Mouse (Mus musculus) olfactory bulb, adult 2 months (tissue): ENCODE results near the gene Znhit1. TPM values are rescaled to one million over a fixed set of nuclear protein-coding genes. Genes with fewer than 3 reads are reported as not detected.

ENCODE experiments used
- H3K27ac ChIP-seq: fragments of 200-500 bp; 2 replicates; pipeline ENCODE4 v1.5.1; 2012; ENCODE audit warnings: low read depth, low read length; ENCODE audit not compliant: insufficient read depth
- H3K4me1 ChIP-seq: fragments of 200-500 bp; 2 replicates; pipeline ENCODE4 v1.6.1; 2012; ENCODE audit warnings: low read length; ENCODE audit not compliant: control insufficient read depth, insufficient read depth
- H3K4me3 ChIP-seq: fragments of 200-500 bp; 2 replicates; pipeline ENCODE4 v1.5.1; 2012; ENCODE audit warnings: mild to moderate bottlenecking, low read depth, low read length, moderate library complexity; ENCODE audit not compliant: insufficient read depth
- CTCF ChIP-seq: fragments of 200-500 bp; IDR thresholded peaks from 2 replicates; pipeline ENCODE4 v1.5.1; 2012; ENCODE audit warnings: low read depth, mild to moderate bottlenecking, low read length, moderate library complexity; ENCODE audit not compliant: insufficient read depth
- POLR2A ChIP-seq: fragments of 200-500 bp; IDR thresholded peaks from 2 replicates; pipeline ENCODE4 v1.6.1; 2012; ENCODE audit warnings: mild to moderate bottlenecking, low read depth, low read length, moderate library complexity; ENCODE audit not compliant: insufficient read depth
- WGBS: fragments of 180-500 bp; shearing (Covaris S2); methylation state at CpG from one replicate; pipeline ENCODE4 v1.1.7; 2018; 5-methylcytosine and 5-hydroxymethylcytosine counted together
- polyA plus RNA-seq: library from polyadenylated mRNA; stranded (reverse); fragments of >200 nt; gene quantifications from 2 replicates; pipeline ENCODE4 v1.2.4, GENCODE M21; 2012; ENCODE audit warnings: low replicate concordance; ENCODE audit not compliant: missing spikeins, insufficient read depth, insufficient read length

Znhit1 gene
- polyA plus RNA-seq, 1 experiment = not detected

GRCm38 (mm10) chr5:136962501-136962900 is 25.3 kb downstream of the Znhit1 start:
- TF ChIP-seq POLR2A = no peak
- peak; percentile 94 for TF ChIP-seq CTCF
- Histone ChIP-seq H3K4me1 (peaks cover 15% of the 10 kb centered on the region; the same call in 1 of the 2 replicates), H3K4me3 (peak overlapping the region; percentile 85), H3K27ac (peak overlapping the region; percentile 82)
- WGBS = under 1% methylated on average over 10 of the region's 10 CpGs

- Histone ChIP-seq H3K4me3 (peak overlapping the region; percentile 85), H3K4me1 (peaks cover 15% of the 10 kb centered on the region; the same call in 1 of the 2 replicates), H3K27ac (peak overlapping the region; percentile 97)
- TF ChIP-seq POLR2A (peak; percentile 85), CTCF (no peak)
- WGBS = 0% methylated on average over 20 of the region's 20 CpGs
Measured at GRCm38 (mm10) chr5:136961983-136962461, 25.8 kb downstream of the Znhit1 start.

- TF ChIP-seq POLR2A (no peak), CTCF (no peak)
- H3K27ac ChIP-seq = peak overlapping the region; percentile 53; the same call in 1 of the 2 replicates
- peak overlapping the region; percentile 85 for H3K4me3 ChIP-seq
- H3K4me1 ChIP-seq = peaks cover 20% of the 10 kb centered on the region
- WGBS = 26% methylated on average over 5 of the region's 5 CpGs
Measured at GRCm38 (mm10) chr5:136961334-136961982, 26.4 kb downstream of the Znhit1 start.

GRCm38 (mm10) chr5:136960053-136960452 is 27.8 kb downstream of the Znhit1 start:
- no peak overlapping the region for H3K27ac ChIP-seq
- WGBS = 75% methylated on average over 6 of the region's 6 CpGs
- peaks cover 23% of the 10 kb centered on the region for H3K4me1 ChIP-seq
- TF ChIP-seq CTCF = no peak
- no peak for TF ChIP-seq POLR2A
- H3K4me3 ChIP-seq = no peak overlapping the region

GRCm38 (mm10) chr5:136958991-136959605 is 28.7 kb downstream of the Znhit1 start:
- TF ChIP-seq POLR2A = no peak
- WGBS = 51% methylated on average over 5 of the region's 5 CpGs

GRCm38 (mm10) chr5:136957250-136957649 is 30.6 kb downstream of the Znhit1 start:
- 100% methylated on average over 1 of the region's 1 CpGs for WGBS
- TF ChIP-seq CTCF (no peak), POLR2A (no peak)
- Histone ChIP-seq H3K27ac (no peak overlapping the region), H3K4me1 (peaks cover 24% of the 10 kb centered on the region), H3K4me3 (no peak overlapping the region)

More at GRCm38 (mm10) chr5:136958991-136959605, 28.7 kb downstream of the Znhit1 start:
- Histone ChIP-seq H3K4me1 (peaks cover 28% of the 10 kb centered on the region), H3K4me3 (no peak overlapping the region), H3K27ac (no peak overlapping the region)

GRCm38 (mm10) chr5:136955622-136956021 is 32.2 kb downstream of the Znhit1 start:
- TF ChIP-seq POLR2A (no peak), CTCF (no peak)
- Histone ChIP-seq H3K27ac (no peak overlapping the region), H3K4me1 (peaks cover 18% of the 10 kb centered on the region), H3K4me3 (no peak overlapping the region)
- 89% methylated on average over 4 of the region's 4 CpGs for WGBS

- H3K4me1 ChIP-seq = peaks cover 19% of the 10 kb centered on the region
- peak overlapping the region; percentile 59 for H3K4me3 ChIP-seq
- 0 out of 2 replicates have a peak overlapping the region, but pooled peaks have one; percentile 35 for H3K27ac ChIP-seq
- WGBS = under 1% methylated on average over 12 of the region's 12 CpGs
- TF ChIP-seq CTCF (no peak), POLR2A (no peak)
Measured at GRCm38 (mm10) chr5:136953440-136953951, 34.3 kb downstream of the Znhit1 start.

GRCm38 (mm10) chr5:136953015-136953414 is 34.8 kb downstream of the Znhit1 start, which contains the start of gene Fis1:
Fis1 (plus strand) TSS chr5:136953275.
- Histone ChIP-seq H3K27ac (0 out of 2 replicates have a peak within 1 kb of the TSS, but pooled peaks have one; percentile 35), H3K4me1 (peaks cover 17% of the 10 kb centered on the region), H3K4me3 (peak within 1 kb of the TSS; percentile 59)
- WGBS = under 1% methylated on average over 23 of the region's 23 CpGs
- TF ChIP-seq POLR2A (no peak), CTCF (no peak)
